Mouse (Mus musculus): ENCODE measurements around the gene Dnaja3.

- TF ChIP-seq CTCF (IDR thresholded peaks at IDR 0.05; ENCODE audit: low read depth, low read length) (no peak), GATA2 (IDR thresholded peaks at IDR 0.05; ENCODE audit: borderline replicate concordance, low read depth, low read length) (no peak)
Observed at GRCm38 (mm10) chr16:4634681-4635080, 5.1 kb upstream of the Dnaja3 start.

All from G1E (cell line).